Mouse (Mus musculus): ENCODE results near the gene Gldc.

Gldc gene

GRCm38 (mm10) chr19:30174074-30174670 lies 1.1 kb downstream of the Gldc start:
- Histone ChIP-seq H3K27me3 (ENCODE audit: control insufficient read depth, insufficient read depth, low read length, poor library complexity, severe bottlenecking) (no peaks in the 10 kb centered on the region), H3K36me3 (ENCODE audit: control insufficient read depth, insufficient read depth, low read length, poor library complexity, severe bottlenecking) (no peaks in the 10 kb centered on the region)
- DNase-seq (ENCODE audit: low read depth, low spot score): no peak

DNA sequence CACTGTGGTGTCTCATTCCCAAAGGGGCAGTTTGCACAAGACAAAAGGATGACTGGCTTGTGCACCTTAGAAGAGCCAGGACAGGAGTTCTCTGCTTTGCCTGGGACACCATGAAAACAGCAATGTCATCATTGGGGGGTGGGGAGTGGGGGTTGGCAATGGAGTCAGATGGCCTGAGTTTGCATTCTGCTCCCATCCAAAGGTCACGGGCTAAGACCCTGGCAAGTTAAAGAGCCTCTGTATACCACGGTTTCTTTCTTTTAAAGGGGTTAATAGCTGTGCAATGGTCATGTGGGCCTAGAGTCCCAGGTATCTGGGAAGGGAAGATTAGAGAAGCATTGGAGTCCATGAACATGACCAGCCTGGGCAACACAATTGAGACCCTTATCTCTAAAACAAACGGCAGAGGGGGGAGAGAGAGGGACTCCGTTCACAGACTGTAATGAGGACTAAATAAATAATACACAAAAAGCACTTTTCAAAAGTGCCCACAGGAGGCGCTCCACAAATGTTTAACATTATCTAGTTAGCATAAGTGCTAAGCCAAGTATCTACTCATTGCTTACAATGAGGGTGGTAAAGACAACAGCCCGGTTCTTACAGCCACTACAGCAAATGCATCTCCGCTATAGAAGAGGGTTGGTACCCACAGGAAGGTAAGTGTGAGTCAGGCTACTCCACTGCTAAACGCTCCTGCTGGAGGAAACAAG lies 3.7 kb downstream of the Gldc start:
- DNase-seq (ENCODE audit: low read depth, low spot score): no peak
- no peaks in the 10 kb centered on the region for H3K27me3 ChIP-seq (ENCODE audit: control insufficient read depth, insufficient read depth, low read length, poor library complexity, severe bottlenecking)
- no peaks in the 10 kb centered on the region for H3K36me3 ChIP-seq (ENCODE audit: control insufficient read depth, insufficient read depth, low read length, poor library complexity, severe bottlenecking)

GRCm38 (mm10) chr19:30170319-30170718 lies 4.9 kb downstream of the Gldc start:
- Histone ChIP-seq H3K27me3 (ENCODE audit: control insufficient read depth, insufficient read depth, low read length, poor library complexity, severe bottlenecking) (no peaks in the 10 kb centered on the region), H3K36me3 (ENCODE audit: control insufficient read depth, insufficient read depth, low read length, poor library complexity, severe bottlenecking) (no peaks in the 10 kb centered on the region)
- DNase-seq (ENCODE audit: low read depth, low spot score): no peak

DNA sequence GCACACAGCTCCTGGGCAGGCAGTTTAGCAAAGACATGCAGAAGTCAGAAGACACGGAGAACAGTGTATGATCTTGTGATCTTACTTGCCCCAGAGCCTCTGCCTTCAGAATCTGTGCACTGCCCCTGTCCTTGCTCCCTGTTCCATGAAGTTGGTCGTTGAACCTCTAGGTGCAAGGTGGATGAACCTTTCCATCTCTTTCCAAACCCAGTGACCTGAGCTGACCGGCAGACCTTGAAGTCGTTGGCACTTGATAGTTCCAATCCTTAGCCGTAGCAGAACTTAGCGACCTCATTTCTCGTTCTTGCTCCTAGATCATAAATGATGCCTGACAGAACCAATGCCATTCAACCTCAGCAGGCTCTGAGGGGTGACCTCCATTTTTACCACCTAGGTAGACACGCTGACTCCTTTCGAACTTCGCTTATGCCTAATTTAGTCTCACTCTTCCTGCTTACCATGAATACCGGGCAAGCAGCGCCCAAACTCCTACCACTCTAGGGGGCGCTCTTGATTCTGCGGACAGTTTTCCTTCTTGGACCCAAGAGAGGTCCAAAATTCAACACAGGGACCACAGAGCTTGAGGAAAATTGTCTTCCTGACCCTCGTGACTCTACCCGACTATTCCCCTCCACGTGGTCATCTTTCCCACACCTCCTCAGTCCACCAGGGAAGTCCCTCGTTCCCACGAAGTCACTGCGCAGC lies 8.3 kb downstream of the Gldc start:
- no peaks in the 10 kb centered on the region for H3K36me3 ChIP-seq (ENCODE audit: control insufficient read depth, insufficient read depth, low read length, poor library complexity, severe bottlenecking)
- H3K27me3 ChIP-seq (ENCODE audit: control insufficient read depth, insufficient read depth, low read length, poor library complexity, severe bottlenecking): no peaks in the 10 kb centered on the region
- no peak for DNase-seq (ENCODE audit: low read depth, low spot score)

GRCm38 (mm10) chr19:30164228-30164627 lies 11.0 kb downstream of the Gldc start:
- Histone ChIP-seq H3K36me3 (ENCODE audit: control insufficient read depth, insufficient read depth, low read length, poor library complexity, severe bottlenecking) (no peaks in the 10 kb centered on the region), H3K27me3 (ENCODE audit: control insufficient read depth, insufficient read depth, low read length, poor library complexity, severe bottlenecking) (no peaks in the 10 kb centered on the region)
- DNase-seq (ENCODE audit: low read depth, low spot score): no peak

- DNase-seq (ENCODE audit: low read depth, low spot score): no peak
- no peaks in the 10 kb centered on the region for H3K36me3 ChIP-seq (ENCODE audit: control insufficient read depth, insufficient read depth, low read length, poor library complexity, severe bottlenecking)
These were observed 12.4 kb downstream of the Gldc start for GRCm38 (mm10) chr19:30162808-30163207.

GRCm38 (mm10) chr19:30160021-30160420 lies 15.2 kb downstream of the Gldc start:
- H3K36me3 ChIP-seq (ENCODE audit: control insufficient read depth, insufficient read depth, low read length, poor library complexity, severe bottlenecking): no peaks in the 10 kb centered on the region
- H3K27me3 ChIP-seq (ENCODE audit: control insufficient read depth, insufficient read depth, low read length, poor library complexity, severe bottlenecking): no peaks in the 10 kb centered on the region
- no peak for DNase-seq (ENCODE audit: low read depth, low spot score)

More at GRCm38 (mm10) chr19:30162808-30163207, 12.4 kb downstream of the Gldc start:
- H3K27me3 ChIP-seq (ENCODE audit: control insufficient read depth, insufficient read depth, low read length, poor library complexity, severe bottlenecking): no peaks in the 10 kb centered on the region

DNA sequence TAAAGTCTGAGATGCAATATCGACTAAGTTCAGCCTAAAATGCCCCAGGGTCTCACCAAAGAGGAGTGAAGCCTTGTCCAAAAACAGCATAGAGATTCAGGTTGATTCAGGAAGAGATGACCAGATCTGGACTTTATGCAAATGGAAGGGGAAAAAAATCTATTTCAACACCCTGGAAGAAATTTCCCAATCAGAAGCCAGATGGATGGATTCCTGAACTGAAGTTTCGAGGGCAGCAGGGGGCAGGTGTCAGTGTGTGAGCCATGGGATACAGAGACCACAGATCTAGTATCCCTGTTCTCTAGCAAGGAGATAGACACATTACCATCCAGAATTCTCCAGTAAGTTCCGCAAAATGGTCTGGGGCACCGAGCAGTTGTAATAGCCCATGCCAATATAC lies 17.0 kb downstream of the Gldc start:
- Histone ChIP-seq H3K27me3 (ENCODE audit: control insufficient read depth, insufficient read depth, low read length, poor library complexity, severe bottlenecking) (no peaks in the 10 kb centered on the region), H3K36me3 (ENCODE audit: control insufficient read depth, insufficient read depth, low read length, poor library complexity, severe bottlenecking) (no peaks in the 10 kb centered on the region)
- no peak for DNase-seq (ENCODE audit: low read depth, low spot score)

GRCm38 (mm10) chr19:30157031-30157687 lies 18.1 kb downstream of the Gldc start:
- no peak for DNase-seq (ENCODE audit: low read depth, low spot score)
- H3K27me3 ChIP-seq (ENCODE audit: control insufficient read depth, insufficient read depth, low read length, poor library complexity, severe bottlenecking): no peaks in the 10 kb centered on the region
- no peaks in the 10 kb centered on the region for H3K36me3 ChIP-seq (ENCODE audit: control insufficient read depth, insufficient read depth, low read length, poor library complexity, severe bottlenecking)

GRCm38 (mm10) chr19:30153729-30154128 lies 21.5 kb downstream of the Gldc start:
- DNase-seq (ENCODE audit: low read depth, low spot score): no peak
- H3K36me3 ChIP-seq (ENCODE audit: control insufficient read depth, insufficient read depth, low read length, poor library complexity, severe bottlenecking): no peaks in the 10 kb centered on the region
- no peaks in the 10 kb centered on the region for H3K27me3 ChIP-seq (ENCODE audit: control insufficient read depth, insufficient read depth, low read length, poor library complexity, severe bottlenecking)

GRCm38 (mm10) chr19:30151290-30151689 lies 23.9 kb downstream of the Gldc start:
- Histone ChIP-seq H3K27me3 (ENCODE audit: control insufficient read depth, insufficient read depth, low read length, poor library complexity, severe bottlenecking) (no peaks in the 10 kb centered on the region), H3K36me3 (ENCODE audit: control insufficient read depth, insufficient read depth, low read length, poor library complexity, severe bottlenecking) (no peaks in the 10 kb centered on the region)
- DNase-seq (ENCODE audit: low read depth, low spot score): no peak

DNA sequence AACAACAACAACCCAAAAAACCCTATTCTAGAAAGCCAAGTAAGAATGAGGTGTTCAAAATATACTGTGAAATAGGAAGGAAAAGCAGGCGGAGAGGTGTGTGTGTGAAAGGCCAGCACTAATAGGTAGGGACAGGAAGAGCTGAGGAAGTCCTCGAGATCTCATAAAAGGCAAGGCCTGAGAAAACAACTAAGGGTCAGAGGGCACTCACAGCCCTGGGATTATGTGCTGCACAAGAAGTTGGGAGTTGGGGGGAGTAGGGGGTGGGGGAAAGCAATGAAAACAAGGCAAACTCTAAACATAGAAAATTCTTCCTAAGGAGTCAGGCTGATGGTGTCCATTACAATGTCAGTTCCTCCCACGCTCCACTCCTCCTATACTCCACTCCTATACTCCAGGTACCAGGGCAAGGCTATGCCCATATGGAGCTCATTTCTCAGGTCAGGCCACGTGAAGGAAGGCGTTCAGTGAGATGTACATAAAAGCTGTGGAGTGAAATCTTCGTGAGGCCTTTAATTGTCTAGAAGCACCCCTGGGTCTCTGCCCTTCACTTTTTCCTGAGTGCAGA lies 25.9 kb downstream of the Gldc start:
- no peaks in the 10 kb centered on the region for H3K27me3 ChIP-seq (ENCODE audit: control insufficient read depth, insufficient read depth, low read length, poor library complexity, severe bottlenecking)
- no peak for DNase-seq (ENCODE audit: low read depth, low spot score)

DNA sequence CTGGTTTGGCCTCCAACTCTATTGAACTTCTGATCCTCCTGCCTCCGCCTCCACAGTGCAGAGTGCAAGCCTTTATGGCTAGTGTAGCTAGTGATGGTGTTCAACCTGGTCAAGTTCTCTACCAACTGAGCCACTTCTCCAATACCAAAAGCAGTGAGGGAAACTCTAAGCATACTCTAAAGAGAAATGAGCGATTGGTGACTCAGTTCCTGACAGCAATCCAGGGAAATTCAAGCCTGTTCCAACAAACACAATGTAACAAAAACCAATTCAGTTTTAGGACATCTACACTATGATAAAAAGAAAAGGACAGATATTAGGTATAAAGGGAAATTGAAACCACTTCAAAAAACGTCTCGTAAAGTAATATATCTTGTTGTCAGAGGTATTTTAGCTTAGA lies 27.9 kb downstream of the Gldc start:
- H3K27me3 ChIP-seq (ENCODE audit: control insufficient read depth, insufficient read depth, low read length, poor library complexity, severe bottlenecking): no peaks in the 10 kb centered on the region
- no peak for DNase-seq (ENCODE audit: low read depth, low spot score)
- no peaks in the 10 kb centered on the region for H3K36me3 ChIP-seq (ENCODE audit: control insufficient read depth, insufficient read depth, low read length, poor library complexity, severe bottlenecking)

More for the DNA sequence above, 25.9 kb downstream of the Gldc start:
- H3K36me3 ChIP-seq (ENCODE audit: control insufficient read depth, insufficient read depth, low read length, poor library complexity, severe bottlenecking): no peaks in the 10 kb centered on the region

DNA sequence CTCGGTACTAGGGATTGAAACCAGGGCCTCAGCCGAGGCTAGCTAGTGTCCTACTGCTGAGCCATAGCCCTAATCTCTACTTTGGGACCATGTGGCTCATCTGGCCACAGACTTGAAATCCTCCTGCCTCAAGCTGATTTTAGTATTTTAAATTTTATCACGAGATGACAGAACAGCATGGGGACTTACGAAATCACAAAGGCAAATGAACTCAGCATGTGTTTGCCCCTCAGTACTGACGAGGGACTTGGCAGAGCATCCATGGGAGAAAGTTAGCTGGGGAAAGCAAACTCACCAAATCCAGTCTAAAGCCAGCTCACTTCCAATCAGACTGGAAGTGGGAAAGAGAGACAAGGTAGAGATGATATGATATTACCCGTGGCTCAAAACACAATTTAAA lies 28.5 kb downstream of the Gldc start:
- no peaks in the 10 kb centered on the region for H3K27me3 ChIP-seq (ENCODE audit: control insufficient read depth, insufficient read depth, low read length, poor library complexity, severe bottlenecking)
- DNase-seq (ENCODE audit: low read depth, low spot score): no peak

GRCm38 (mm10) chr19:30145106-30145505 lies 30.1 kb downstream of the Gldc start:
- DNase-seq (ENCODE audit: low read depth, low spot score): no peak
- Histone ChIP-seq H3K27me3 (ENCODE audit: control insufficient read depth, insufficient read depth, low read length, poor library complexity, severe bottlenecking) (no peaks in the 10 kb centered on the region), H3K36me3 (ENCODE audit: control insufficient read depth, insufficient read depth, low read length, poor library complexity, severe bottlenecking) (no peaks in the 10 kb centered on the region)

More for the DNA sequence above, 28.5 kb downstream of the Gldc start:
- no peaks in the 10 kb centered on the region for H3K36me3 ChIP-seq (ENCODE audit: control insufficient read depth, insufficient read depth, low read length, poor library complexity, severe bottlenecking)

All from splenic B cell, adult 2 months (primary cell).